Mouse (Mus musculus) mature B cell (primary cell): ENCODE results near the gene Tnrc18.

ENCODE experiments used
- in situ Hi-C: fragments of 300-500 bp; cut with MboI; formaldehyde crosslinking; loops from 2 replicates; pipeline ENCODE4 v1.14.3; 2019

Gene Tnrc18

GRCm38 (mm10) chr5:142719897-142720296, 97.6 kb downstream of the Tnrc18 start:
- in situ Hi-C loops = no loop called here

- in situ Hi-C loops = no loop called here
Measured at GRCm38 (mm10) chr5:142718486-142718885, 99.0 kb downstream of the Tnrc18 start.

- in situ Hi-C loops = no loop called here
Measured at GRCm38 (mm10) chr5:142718037-142718436, 99.4 kb downstream of the Tnrc18 start.

GRCm38 (mm10) chr5:142716056-142716455, 101.4 kb downstream of the Tnrc18 start:
- in situ Hi-C loops = no loop called here

GRCm38 (mm10) chr5:142715059-142715458, 102.4 kb downstream of the Tnrc18 start:
- in situ Hi-C loops = no loop called here

GRCm38 (mm10) chr5:142713966-142714365, 103.5 kb downstream of the Tnrc18 start:
- in situ Hi-C loops = no loop called here

- in situ Hi-C loops = no loop called here
Measured at GRCm38 (mm10) chr5:142712373-142712772, 105.1 kb downstream of the Tnrc18 start.

- in situ Hi-C loops = no loop called here
Measured at GRCm38 (mm10) chr5:142709436-142709835, 108.0 kb downstream of the Tnrc18 start.

- in situ Hi-C loops = no loop called here
Measured at GRCm38 (mm10) chr5:142707709-142708108, 109.8 kb downstream of the Tnrc18 start.

- in situ Hi-C loops = no loop called here
Measured at GRCm38 (mm10) chr5:142703569-142703968, 113.9 kb downstream of the Tnrc18 start.

GRCm38 (mm10) chr5:142702511-142703138, 114.8 kb downstream of the Tnrc18 start:
- in situ Hi-C loops = no loop called here

GRCm38 (mm10) chr5:142701651-142702510, 115.6 kb downstream of the Tnrc18 start:
- in situ Hi-C loops = no loop called here

- in situ Hi-C loops = no loop called here
Measured at GRCm38 (mm10) chr5:142700842-142701589, 116.4 kb downstream of the Tnrc18 start.

- in situ Hi-C loops = no loop called here
Measured at GRCm38 (mm10) chr5:142697742-142698141, 119.7 kb downstream of the Tnrc18 start.

- in situ Hi-C loops = no loop called here
Measured at GRCm38 (mm10) chr5:142696865-142697264, 120.6 kb downstream of the Tnrc18 start.

GRCm38 (mm10) chr5:142696258-142696657, 121.2 kb downstream of the Tnrc18 start:
- in situ Hi-C loops = no loop called here

- in situ Hi-C loops = no loop called here
Measured at GRCm38 (mm10) chr5:142694627-142695340, 122.7 kb downstream of the Tnrc18 start.

- in situ Hi-C loops = no loop called here
Measured at GRCm38 (mm10) chr5:142693738-142694430, 123.6 kb downstream of the Tnrc18 start.

- in situ Hi-C loops = no loop called here
Measured at GRCm38 (mm10) chr5:142692971-142693737, 124.3 kb downstream of the Tnrc18 start.

- in situ Hi-C loops = no loop called here
Measured at GRCm38 (mm10) chr5:142692248-142692647, 125.2 kb downstream of the Tnrc18 start, which contains the start of gene Slc29a4. TSS of gene Slc29a4 (plus strand) at chr5:142692512.
